9 mouse cellular contexts compared by ENCODE assay signal in genomic region chr2:59653306-59654165, GRCm38 (mm10). TPM values are rescaled to one million over a fixed set of nuclear protein-coding genes. Genes with fewer than 3 reads are reported as not detected.
DNase-seq lines count a peak whose midpoint lies in the region; ATAC-seq lines count a peak whose summit lies in the region.
"Had no signal": no experiment of that assay in that cellular context is flagged by ENCODE, and none has a peak within 500 bp of the region (broad histone marks: within the 10 kb centered on the region; RNA-seq: fewer than 3 reads in every experiment).

No protein-coding gene starts in this region.

- H3K9ac ChIP-seq in hindbrain, embryonic 13.5 days = 0 out of 2 replicates have a peak overlapping the region, but pooled peaks have one; percentile 5
- no peak overlapping the region for H3K9ac ChIP-seq in midbrain, embryonic 16.5 days (ENCODE audit: low read depth, low read length)

- intact Hi-C loops in left cerebral cortex, postnatal 10 days (cut with DNase I) = no loop called here

- peaks cover 22% of the 10 kb centered on the region for H3K4me1 ChIP-seq in hindbrain, embryonic 13.5 days (replicated peaks)
- H3K4me1 ChIP-seq in midbrain, embryonic 16.5 days (ENCODE audit: control insufficient read depth, insufficient read depth, low read length) = peaks cover 12% of the 10 kb centered on the region; the same call in 1 of the 2 replicates

- no peak overlapping the region for H3K4me2 ChIP-seq in hindbrain, embryonic 13.5 days
- H3K4me2 ChIP-seq in midbrain, embryonic 16.5 days (ENCODE audit: low read length) = no peak overlapping the region

- WGBS in hindbrain, embryonic 13.5 days = 37% methylated on average over 8 of the region's 8 CpGs
- WGBS in midbrain, embryonic 16.5 days = 21% methylated on average over 8 of the region's 8 CpGs

- ATAC-seq in hindbrain, embryonic 13.5 days (ENCODE audit: low FRiP score) = peak; percentile 60
- peak; percentile 78 for ATAC-seq in midbrain, embryonic 16.5 days
- ATAC-seq in megakaryocyte, adult 5-6 weeks (ENCODE audit: poor library complexity, severe bottlenecking) = no peak

- no peak overlapping the region for H3K4me3 ChIP-seq in hindbrain, embryonic 13.5 days
- H3K4me3 ChIP-seq in midbrain, embryonic 16.5 days (ENCODE audit: low read depth, low read length) = no peak overlapping the region

- no peaks in the 10 kb centered on the region for H3K36me3 ChIP-seq in hindbrain, embryonic 13.5 days
- no peaks in the 10 kb centered on the region for H3K36me3 ChIP-seq in midbrain, embryonic 16.5 days (ENCODE audit: control insufficient read depth, insufficient read depth, low read length)

- no peaks in the 10 kb centered on the region for H3K9me3 ChIP-seq in hindbrain, embryonic 13.5 days
- H3K9me3 ChIP-seq in midbrain, embryonic 16.5 days (replicated peaks; ENCODE audit: control insufficient read depth, low read length, poor library complexity, severe bottlenecking) = no peaks in the 10 kb centered on the region

- no peaks in the 10 kb centered on the region for H3K27me3 ChIP-seq in hindbrain, embryonic 13.5 days
- peaks cover 4% of the 10 kb centered on the region for H3K27me3 ChIP-seq in midbrain, embryonic 16.5 days (ENCODE audit: control insufficient read depth, insufficient read depth, low read depth, low read length)

- DNase-seq in adrenal gland, postnatal 14 days = peak; percentile 14
- no peak for DNase-seq in adrenal gland, postnatal 10 days
- peak; percentile 8 for DNase-seq in left cerebral cortex, adult 11 months (ENCODE audit: low spot score)
- no peak for DNase-seq in left cerebral cortex, postnatal 10 days (ENCODE audit: extremely low spot score in 1 of 2, low spot score in 2 of 2)
- no peak for DNase-seq in gastrocnemius, postnatal 10 days
- DNase-seq: thymus, postnatal 14 days had no signal

- no peak overlapping the region for H3K27ac ChIP-seq in hindbrain, embryonic 13.5 days
- no peak overlapping the region; the same call in 1 of the 2 replicates for H3K27ac ChIP-seq in midbrain, embryonic 16.5 days (ENCODE audit: low read length)

RNA-seq across cellular contexts. Expression of gene Tanc1, which starts 41.7 kb away (rescaled TPM):
- total RNA-seq in adrenal gland, postnatal 14 days (2021) = 19.9 and 24.9 TPM in 2 replicates
- total RNA-seq in adrenal gland, postnatal 10 days (2021) = 10 to 100 TPM; 18.9 to 31.4 TPM
- total RNA-seq in left cerebral cortex, postnatal 10 days (2021) = 10 to 100 TPM; 12.5 to 13.1 TPM
- 7.1 and 8.9 TPM in 2 replicates for polyA plus RNA-seq in hindbrain, embryonic 13.5 days (2015; fragmentation: Nextera tagmentation; extraction: Ambion mirVana)
- 4.2 and 4.5 TPM in 2 replicates for polyA plus RNA-seq in midbrain, embryonic 16.5 days (2015; fragmentation: Nextera tagmentation; extraction: Ambion mirVana)
- 1.2 and 1.7 TPM in 2 replicates for total RNA-seq in megakaryocyte, adult 5-6 weeks (2015)
- 1.7 and 5.7 TPM in 2 replicates for total RNA-seq in megakaryocyte, adult 5-6 weeks (2017)
- total RNA-seq in gastrocnemius, postnatal 10 days (2021) = 10 to 100 TPM; 13.6 to 21.0 TPM

Comparison
In these comparisons a context has a peak if more than half of its experiments do, and no peak if none do; other contexts are left out.
1. DNase-seq: peak in adrenal gland, postnatal 14 days (single experiment) and left cerebral cortex, adult 11 months (single experiment); none in adrenal gland, postnatal 10 days (single experiment), left cerebral cortex, postnatal 10 days (0 of 2) and gastrocnemius, postnatal 10 days (single experiment).